Mouse (Mus musculus): Measurements from ENCODE around the gene Masp1. TPM values are rescaled to one million over a fixed set of nuclear protein-coding genes. Genes with fewer than 3 reads are reported as not detected.

Gene Masp1
- polyA plus RNA-seq (2017; shearing (Covaris generic)), result not detected

DNA sequence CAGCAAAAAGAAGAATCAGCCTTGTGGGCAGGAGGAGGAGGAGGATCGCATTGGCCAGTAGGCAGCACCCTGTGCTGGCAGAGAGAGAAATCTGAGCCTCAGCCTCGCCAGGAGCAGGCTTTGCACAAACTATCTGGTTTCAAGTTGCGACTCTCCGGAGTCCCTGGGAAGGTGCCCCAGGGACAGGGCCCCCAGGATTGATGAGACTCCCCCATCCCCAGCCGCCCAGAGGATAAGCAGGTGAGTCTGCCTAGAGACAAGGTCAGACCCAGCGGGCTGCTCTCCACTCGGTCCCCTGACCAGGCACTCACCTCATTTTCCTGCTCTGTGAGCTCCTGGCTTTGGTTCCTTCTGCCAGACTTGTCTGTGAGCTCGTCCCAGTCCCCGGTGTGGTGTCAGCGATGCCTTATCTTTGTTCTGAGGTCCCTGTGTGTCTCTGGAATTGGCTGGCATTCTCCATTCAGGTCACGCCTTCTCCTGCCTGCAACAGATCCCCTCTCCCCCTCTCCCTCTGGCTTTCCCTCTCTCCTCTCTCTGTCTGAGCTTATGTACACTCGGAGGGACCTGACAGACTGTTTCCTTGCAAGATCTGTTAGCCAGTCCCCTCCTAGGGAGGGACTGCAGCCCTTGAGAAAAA, at the start of gene Masp1, which contains the start of gene Rtp4:
Masp1 (minus strand) TSS at position 581 of the 637 bp plus-strand sequence.
Rtp4 (plus strand) TSS at position 57 of the 637 bp plus-strand sequence.
- no peak for ATAC-seq

GRCm38 (mm10) chr16:23568369-23568958, 47.8 kb upstream of the Masp1 start:
- no peak for ATAC-seq

- no peak for ATAC-seq
Measured at GRCm38 (mm10) chr16:23557669-23558068, 37.1 kb upstream of the Masp1 start.

- no peak for ATAC-seq
Measured at GRCm38 (mm10) chr16:23557195-23557594, 36.6 kb upstream of the Masp1 start.

DNA sequence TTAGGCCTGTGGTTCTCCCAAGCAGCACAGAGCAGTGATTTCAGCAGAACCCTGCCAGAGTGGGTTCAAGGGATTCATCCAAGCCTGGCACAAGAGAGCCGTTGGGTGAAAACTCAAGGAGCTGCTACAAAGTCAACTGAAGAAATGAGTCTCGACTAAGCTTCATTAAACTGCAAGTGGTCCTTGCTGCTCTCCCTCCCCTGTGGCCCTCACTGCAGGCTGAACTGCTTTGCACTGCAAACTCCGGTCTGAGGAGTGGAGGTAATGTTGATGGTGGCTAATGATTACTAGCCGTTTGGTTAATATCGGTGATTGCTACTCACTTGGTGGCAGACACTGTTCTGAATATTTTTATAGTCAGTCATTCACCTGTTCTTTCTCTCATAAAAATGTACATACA, 34.1 kb upstream of the Masp1 start:
- no peak for ATAC-seq

DNA sequence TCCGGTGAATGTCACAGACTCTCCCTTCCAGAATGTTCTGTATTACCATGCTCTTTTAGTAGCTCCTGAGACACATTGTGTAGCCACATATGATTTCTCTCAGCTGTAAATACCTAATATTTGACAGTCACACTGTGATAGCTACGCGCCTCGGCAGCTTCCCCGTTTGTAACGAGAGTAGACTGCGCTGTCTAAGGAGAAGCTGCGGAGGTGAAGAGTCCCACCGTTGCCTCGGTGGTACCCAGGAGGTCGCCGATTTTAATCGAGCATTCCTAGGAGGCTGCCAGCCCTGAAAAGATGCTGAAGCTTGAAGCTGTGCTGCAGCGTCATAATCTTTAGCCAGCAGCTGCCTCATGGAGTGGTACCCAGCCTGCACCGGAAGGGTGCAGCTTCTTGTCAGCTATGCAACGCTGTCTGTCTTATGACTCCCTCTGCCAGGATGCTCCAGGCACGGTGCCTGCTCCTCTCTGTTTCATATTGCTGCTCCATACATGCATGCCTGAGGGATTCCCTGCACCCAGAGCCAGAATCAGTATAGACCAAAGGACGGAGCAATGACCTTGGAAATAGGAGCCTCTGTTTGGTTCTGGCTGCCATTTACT, 30.5 kb upstream of the Masp1 start:
- ATAC-seq, result no peak

- no peak for ATAC-seq
Measured at GRCm38 (mm10) chr16:23550346-23550980, 29.8 kb upstream of the Masp1 start.

DNA sequence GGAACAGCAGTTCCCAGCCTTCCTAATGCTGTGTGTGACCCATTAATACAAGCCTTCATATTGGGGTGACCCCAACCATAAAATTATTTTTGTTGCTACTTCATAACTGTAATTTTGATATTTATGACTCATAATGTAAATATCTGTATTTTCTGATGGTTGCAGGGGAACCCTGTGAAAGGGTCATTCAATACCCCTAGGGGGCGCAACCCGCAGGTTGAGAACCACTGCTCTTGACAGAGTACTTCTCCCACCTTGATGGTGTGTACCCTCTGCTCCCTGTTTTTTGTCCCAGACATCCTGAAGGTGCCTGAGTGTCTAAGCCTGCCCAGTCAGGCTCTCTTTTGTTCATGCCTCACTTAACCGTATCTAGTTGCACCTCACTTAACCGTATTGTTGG, 27.2 kb upstream of the Masp1 start:
- no peak for ATAC-seq

DNA sequence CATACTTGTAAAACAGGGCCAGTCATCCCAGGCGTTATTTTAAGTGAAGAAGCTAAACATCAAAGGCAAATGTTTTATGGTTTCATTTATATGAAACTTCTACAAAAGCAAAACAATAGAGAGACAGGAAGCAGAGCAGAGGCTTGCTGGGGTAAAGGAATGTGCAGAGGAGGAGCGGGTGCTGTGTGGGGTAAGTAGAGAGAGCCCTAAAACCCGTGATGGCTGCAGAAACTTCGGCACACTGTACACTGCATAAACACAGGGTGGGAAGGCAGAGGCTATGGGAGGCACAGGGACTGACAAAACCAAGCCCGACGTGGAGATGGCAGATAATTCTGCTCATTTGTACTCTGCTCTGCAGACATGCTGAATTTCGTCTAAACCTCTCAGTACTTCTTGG, 23.7 kb upstream of the Masp1 start:
- ATAC-seq, result no peak

- ATAC-seq, result no peak
Measured at GRCm38 (mm10) chr16:23542866-23543265, 22.3 kb upstream of the Masp1 start.

DNA sequence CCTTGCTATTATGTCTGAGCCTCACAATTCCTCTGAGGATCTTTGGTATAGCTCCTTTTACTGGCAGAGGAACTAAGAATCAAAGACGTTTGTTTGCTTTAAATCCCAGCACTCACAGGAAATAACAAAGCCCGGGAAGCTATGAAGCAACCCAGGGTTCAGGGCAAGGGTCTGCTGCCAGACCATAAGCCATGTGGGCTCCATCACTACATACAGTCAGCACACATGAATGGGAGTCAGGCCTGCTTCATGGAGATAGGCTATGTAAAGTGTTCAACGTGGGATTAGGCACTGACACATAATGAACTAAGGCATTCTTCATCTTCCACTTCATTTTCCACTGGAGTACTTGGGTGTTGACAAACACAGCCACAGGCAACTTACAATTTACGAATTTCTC, 20.4 kb upstream of the Masp1 start:
- no peak for ATAC-seq

DNA sequence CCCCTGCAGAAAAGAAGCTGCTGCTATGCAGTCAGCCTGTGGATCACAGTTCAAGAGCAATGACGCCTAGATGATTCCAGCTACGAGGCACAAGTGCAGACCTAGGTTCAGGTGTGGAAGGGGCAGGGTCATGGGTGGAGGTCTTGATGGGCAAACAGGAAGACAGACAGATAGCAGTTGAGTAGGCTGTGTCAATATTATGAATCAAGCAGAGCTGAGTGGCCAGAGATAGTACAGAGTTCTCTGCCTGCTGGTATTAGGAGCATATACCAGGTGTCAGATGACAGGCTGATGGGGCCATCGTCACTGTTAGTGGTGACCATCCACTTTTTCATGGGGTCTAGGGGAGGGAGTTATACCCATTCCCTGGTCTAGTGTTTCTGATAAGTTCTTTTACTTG, 13.1 kb upstream of the Masp1 start:
- no peak for ATAC-seq

DNA sequence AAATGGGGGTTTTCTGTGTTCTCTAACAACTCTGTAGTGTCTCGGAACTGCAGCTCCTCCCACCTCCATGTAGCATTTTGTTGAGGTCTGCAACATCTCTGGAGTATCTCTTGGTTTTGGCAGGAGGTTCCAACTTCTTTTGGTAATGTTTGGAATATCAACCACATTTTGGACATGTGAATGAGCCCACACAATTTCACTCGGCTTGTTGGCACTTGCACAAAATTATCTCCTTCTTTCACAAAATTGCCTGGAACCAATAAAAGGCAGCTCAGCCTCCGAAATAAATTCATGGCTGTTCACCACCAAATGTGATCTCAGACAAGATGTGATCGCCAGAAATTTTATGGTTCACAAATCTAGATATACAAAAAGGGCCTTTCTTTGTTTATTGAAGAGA, 8.6 kb upstream of the Masp1 start:
- ATAC-seq, result no peak

GRCm38 (mm10) chr16:23522081-23522480, 1.5 kb upstream of the Masp1 start:
- no peak for ATAC-seq

DNA sequence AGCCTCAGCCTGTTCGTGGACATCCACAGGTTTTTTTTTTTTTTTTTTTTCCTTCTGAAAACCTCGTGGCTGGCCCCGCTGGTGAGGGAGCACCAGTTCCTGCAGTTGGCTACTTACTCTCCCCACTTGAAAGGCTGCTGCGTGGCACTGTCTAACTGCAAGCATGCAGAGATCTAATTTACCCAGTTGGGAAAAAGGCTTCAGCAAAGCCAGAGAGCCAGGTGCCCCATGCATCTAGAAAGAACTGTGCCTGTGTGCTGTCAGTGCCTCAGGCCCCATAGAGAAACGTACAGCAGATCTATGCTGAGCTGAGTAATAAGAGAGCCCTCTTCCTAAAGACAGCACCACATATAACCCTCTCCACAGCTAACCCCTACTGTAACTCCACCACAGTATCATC, 477 bp upstream of the Masp1 start:
- no peak for ATAC-seq

GRCm38 (mm10) chr16:23519771-23520170, 844 bp downstream of the Masp1 start:
- ATAC-seq, result no peak

- no peak for ATAC-seq
Measured at GRCm38 (mm10) chr16:23518567-23519369, 1.8 kb downstream of the Masp1 start.

DNA sequence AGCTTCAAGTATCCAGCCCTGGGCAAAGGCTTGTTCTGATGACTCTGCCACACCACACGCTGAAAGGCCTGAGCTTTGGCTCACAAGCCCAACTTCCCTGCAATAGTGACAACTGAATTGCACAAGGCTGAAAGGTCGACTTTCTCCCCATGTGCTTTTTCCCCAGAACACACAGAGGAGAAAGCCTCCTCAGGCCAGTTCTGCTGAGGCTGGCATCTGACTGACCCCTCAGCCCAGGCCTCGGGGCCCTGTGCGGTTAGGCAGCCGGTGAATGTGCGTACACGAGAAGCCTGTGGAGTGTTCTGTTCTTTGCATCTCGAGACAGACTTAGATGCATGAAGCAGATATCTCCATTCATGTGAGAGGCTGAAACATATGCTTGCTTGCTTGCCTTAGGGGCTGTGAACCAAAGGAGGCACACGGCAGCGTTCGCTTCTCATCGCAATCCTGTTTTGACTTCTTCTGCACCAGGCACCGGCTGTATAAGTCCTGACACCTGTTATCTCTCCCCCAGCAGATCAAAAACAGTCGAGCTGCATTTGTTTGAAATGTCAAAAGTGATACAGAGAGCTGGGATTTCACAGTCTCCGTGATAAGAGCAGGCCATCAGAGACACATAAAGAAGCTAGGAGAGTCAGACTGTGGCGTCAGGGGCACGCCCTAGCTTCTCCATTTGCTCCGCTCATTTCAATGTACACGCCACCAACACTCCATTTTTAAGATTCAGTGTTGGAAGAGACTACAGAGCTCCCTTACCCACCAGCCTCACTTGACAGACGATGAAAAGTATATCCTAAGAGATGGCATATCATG, 2.7 kb downstream of the Masp1 start:
- ATAC-seq, result no peak

DNA sequence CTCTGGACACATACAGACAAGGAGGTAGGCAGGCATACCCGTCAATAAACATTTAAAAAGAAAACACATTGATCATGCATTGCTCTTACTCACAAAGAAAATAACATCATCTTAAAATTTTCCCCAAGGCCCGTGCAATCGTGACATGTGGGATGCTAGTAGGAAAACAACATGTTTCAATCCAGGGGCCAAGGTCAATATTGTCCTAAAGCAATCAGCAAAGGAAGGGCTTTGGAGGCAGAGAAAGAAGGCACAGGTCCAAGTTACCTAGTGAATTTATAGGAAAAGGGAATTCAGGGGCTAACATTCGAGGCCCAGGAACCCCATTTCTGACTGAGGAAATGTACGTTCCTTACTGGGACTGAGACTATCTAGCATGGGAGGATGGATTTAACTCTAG, 3.4 kb downstream of the Masp1 start:
- no peak for ATAC-seq

DNA sequence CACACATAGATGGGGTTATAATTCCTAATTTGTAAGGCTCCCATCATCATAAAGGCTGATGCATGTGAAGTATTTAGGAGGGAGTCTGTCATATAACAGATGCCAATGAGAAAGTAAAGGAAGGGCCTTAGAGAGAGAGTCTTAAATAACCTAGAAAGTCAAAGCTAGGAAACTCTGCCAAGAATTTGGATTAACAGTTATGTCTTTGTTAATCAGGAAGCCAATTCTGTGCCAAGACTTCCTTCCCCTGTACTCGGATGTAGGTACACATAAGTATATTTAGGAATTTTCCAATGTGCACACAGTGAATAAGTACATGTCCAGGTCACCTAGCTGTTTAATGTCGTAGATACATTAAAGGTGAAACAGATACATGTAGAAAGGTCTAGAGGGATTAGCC, 4.0 kb downstream of the Masp1 start:
- no peak for ATAC-seq

- ATAC-seq, result no peak
Measured at GRCm38 (mm10) chr16:23515766-23516165, 4.8 kb downstream of the Masp1 start.

GRCm38 (mm10) chr16:23513401-23513800, 7.2 kb downstream of the Masp1 start:
- no peak for ATAC-seq

Data from activated CD4-positive, CD25-positive, alpha-beta regulatory T cell, adult 4 months (primary cell).